Mouse (Mus musculus): ENCODE data around the gene Srrt.

Gene Srrt

DNA sequence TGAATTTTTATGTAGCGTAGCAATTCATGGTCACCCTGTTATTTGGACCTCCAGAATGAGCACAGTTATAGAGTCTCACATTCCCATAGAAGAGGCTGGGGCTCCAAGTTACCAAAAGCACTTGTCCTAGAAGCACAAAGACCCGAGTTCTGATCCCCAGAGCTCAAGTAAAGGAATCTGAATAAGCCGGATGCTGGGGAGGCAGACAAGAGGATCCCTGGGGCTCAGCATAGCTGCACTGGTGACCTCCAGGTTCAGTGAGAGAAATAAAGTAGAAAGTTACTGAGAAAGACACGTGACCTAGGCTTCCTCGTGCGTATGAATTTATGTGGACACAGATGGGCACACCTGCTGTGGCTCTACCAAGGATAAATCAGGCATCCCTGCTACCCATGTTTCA, 27.6 kb upstream of the Srrt start:
- DNase-seq = no peak

GRCm38 (mm10) chr5:137334317-137334716, 26.8 kb upstream of the Srrt start:
- DNase-seq = no peak

DNA sequence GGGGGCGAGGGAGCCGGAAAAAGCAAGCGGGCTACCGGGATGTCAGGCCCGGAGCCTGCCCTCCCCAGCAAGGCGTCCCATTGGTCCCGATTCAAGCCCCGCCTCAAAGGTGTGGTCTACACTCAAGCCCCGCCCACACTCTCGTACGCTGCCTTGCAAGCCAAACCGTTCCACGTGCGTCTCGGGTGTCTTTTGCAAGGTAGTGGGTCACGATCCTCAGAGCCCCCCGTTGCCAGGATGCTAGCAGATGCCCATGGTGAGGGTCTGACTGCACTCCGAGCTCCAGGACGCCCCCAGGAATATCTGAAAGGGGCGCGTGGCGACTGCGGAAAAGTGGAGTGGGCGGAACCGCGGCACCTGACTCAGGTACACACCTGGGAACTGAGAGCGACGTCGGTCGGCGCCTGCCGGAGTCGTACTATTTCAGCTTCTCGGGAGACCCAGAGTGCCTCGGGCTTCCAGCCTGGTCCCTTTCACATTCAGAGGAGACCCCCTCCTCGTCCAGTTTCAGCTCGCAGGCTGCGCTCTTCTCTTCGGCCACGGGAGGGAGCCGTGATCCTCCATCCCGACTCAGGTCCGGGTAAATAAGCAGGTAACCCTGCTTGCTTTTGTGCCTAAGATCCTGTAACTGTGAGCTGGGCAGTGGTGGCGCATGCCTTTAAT, 26.2 kb upstream of the Srrt start, which contains the start of gene Slc12a9:
Gene Slc12a9, minus strand, starts transcription at position 86 of the 663 bp plus-strand sequence.
- DNase-seq = peak; percentile 95

DNA sequence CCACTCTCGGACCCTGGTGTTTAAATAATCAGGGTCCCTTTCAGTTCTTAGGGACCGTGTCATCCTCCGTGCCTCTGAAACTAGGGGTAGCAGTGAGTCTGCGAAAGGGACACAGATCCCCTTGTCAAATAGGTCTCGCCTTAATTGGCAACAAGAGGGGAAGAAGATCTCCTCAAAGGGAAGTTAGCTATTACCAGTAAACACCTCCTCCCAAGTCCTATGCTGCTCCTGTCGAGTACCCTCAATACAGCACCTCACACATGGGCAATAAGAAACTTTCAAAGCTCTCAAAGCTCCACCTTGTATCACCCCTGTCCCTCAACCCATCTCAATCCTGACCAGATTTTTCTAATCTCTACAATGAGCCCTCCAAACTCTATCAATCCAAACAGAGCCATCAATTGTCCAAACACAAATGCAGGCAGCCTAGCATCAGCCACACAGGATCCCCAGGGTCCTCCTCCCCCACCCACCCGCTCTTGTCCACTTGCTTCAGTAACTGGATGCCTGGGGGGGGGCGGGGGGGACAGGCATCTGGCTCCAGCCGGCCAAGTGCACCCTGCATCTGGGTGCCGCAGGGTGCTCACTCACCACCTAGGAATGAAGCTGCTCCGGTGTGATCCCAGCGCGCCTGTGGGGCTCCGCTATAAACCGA, 25.5 kb upstream of the Srrt start:
- peak; percentile 34 for DNase-seq

DNA sequence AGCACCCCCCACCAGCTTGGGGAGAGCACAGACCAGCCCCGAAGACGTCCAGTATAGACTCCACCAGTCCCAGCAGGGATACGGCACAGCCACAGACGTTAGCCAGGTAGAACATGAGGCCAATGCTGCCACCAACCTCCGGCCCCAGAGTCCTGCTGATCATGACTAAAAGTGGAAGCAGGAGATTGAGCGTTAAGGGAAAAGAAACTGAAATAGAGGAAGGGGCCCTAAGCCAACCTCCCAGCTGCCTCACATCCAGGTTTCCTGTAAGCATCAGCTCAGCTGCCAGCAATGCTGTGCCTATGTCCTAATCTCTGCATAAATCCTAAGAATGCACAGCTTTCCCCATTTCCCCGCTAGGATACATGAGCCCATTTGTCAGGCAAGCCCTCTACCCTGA, 23.4 kb upstream of the Srrt start:
- DNase-seq = no peak

DNA sequence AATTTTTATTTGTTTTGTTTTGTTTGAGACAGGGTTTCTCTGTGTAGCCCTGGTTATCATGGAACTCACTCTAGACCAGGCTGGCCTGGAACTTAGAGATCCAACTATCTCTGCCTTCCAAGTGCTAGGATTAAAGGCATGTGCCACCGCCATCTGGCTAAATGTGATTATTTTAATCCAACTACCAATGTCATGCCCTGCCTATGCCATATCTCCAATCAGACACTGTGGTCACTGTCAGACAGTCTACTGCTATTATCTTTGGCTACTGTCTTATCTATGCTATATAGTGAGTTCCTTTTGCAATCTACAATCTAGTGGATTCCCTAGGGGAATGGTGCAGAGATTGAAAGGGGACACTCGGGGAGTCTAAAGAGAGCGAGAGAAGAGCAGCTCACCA, 13.5 kb upstream of the Srrt start:
- DNase-seq = no peak

DNA sequence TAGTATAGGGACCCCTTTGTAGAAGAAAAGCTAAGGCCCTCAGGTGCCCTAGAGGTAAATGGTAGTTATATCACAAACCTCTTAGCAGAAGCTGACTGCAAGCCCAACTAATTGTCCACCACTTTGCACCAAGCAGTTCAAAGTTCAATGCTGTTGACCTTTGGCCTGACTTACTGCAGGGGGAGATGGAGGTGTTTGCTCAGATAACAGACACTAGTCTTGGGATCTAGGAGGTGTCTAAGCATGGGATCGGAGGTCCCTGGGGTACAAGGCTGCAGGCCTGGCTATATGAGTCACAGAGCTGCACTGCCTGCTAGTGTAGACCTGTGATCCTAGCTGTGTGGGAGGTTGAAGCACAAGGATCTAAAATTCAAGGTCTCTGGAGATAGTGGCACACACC, 11.1 kb upstream of the Srrt start:
- DNase-seq = no peak

DNA sequence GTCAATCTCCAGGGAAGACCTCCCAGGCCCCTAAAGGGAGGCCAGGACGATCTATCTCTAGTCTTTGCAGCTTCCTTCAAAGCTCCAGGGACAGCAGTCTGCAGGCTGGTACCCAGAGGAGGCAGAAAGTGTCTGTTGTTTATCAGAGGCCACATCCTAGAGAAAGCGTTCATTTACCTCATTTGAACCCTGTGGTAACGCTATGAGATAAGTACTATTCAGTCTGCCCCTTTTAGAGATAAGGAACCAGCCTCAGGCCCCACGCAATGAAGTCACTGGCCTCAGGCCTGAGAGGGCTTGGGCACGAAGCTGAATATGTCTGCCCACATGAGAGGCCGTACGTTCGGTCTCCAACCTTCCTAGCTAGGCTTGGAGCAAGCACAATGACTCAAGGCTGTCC, 9.9 kb upstream of the Srrt start:
- no peak for DNase-seq

GRCm38 (mm10) chr5:137315084-137315903, 7.8 kb upstream of the Srrt start:
- peak; percentile 38 for DNase-seq

- peak; percentile 30 for DNase-seq
These were observed 7.0 kb upstream of the Srrt start, which contains the start of gene Trip6 for GRCm38 (mm10) chr5:137314193-137315083. Trip6 (minus strand) TSS chr5:137314404.

DNA sequence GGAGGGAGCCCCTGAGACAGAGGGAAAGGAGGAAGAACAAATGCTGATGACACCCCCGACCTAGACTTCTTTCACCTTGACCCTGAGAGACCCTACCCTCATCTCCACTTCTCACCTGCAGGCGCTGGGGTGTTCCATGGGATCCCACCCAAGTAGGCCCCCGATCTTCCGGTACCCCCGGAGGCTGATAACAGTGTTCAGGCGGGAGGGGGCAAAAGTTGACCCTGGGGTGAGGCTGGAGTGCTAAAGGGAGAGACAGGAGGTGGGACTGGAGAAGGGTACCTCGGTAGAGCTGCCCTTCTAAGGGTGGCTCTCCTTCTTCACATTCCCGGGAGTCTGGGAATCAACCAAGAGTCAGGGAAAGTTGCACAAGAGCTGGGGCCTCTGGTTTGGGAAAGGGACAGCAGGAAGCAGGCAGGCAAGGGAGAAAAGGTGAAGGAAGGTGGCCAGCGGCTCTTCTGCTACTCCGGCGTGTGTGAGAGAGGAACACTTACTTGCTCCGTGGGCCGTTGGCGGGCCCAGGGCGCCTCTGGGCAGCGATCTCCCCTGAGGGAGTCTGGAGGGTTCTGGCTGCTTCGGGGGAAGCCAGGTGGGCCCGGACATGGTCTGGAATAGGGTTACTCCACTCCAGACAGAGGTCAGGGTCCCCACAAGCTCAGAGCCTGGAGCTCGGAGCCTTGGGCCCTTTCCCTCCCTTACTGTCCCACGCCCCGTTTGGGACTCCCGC, 6.2 kb upstream of the Srrt start:
- no peak for DNase-seq

GRCm38 (mm10) chr5:137308356-137308755, 882 bp upstream of the Srrt start:
- DNase-seq = peak; percentile 22

GRCm38 (mm10) chr5:137306439-137307005, 952 bp downstream of the Srrt start:
- no peak for DNase-seq

- no peak for DNase-seq
These were observed 1.7 kb downstream of the Srrt start for GRCm38 (mm10) chr5:137305822-137306221.

- DNase-seq = no peak
These were observed 2.7 kb downstream of the Srrt start for GRCm38 (mm10) chr5:137304816-137305215.

DNA sequence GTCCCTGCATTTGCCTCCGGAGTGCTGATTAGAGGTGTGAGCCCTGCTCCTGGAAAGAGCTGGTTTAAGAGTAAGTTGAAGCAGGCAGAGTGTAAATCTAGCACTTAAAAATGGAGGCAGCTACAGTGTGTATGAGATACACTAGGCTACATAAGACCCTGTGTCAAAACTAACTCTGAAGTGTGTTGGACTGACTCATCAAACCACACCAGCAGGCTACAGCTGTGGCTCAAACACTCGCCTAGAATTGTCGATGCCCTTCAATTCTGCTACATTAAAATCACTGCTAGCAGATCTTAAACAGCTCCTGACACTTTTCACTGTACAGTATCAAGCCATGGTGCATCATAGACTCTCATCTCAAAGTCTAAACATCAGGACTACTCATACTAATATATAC, 3.3 kb downstream of the Srrt start:
- DNase-seq = no peak

- DNase-seq = no peak
These were observed 3.9 kb downstream of the Srrt start for GRCm38 (mm10) chr5:137303609-137304008.

- DNase-seq = peak; percentile 44
These were observed 6.2 kb downstream of the Srrt start for GRCm38 (mm10) chr5:137301253-137301652.

- DNase-seq = no peak
These were observed 8.2 kb downstream of the Srrt start for GRCm38 (mm10) chr5:137299240-137299639.

GRCm38 (mm10) chr5:137297126-137297525, 10.3 kb downstream of the Srrt start:
- peak; percentile 50 for DNase-seq

DNA sequence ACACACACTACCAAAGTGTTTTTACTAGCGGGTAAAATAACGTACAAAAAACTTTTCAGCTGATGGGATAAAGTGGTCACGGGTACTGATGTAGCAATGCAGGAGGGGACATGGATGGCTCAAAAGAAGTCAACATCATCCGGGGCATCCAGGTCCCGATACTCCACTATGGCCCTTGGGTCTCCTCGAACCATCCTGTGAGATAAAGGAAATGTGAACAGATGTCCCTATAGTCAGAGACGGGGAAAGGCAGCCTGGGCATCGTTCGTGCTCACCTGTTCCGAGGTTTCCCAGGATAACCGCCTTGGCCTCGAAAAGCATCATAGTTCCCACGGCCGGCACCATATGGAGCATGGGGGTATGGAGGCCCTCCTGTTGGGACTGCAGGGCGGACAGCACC, 11.8 kb downstream of the Srrt start:
- no peak for DNase-seq

DNA sequence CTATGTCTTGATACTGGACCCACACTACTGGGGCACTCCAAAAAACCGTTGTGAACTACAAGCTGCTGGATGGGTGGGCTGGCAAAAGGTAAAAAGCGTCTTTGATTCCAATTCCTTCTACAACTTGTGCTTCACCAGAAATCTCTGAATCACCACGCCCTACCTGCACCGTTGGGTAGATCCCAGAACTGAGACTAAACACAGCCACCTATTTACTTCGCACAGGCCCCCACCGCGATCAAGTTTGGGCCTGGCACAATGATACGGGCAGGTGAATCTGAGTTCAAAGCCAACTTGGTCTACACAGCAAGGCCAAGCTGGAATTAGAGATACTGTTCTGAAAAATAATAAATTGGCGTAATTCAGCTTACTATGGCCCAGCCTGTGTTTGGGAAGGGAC, 12.2 kb downstream of the Srrt start:
- no peak for DNase-seq

All from cerebellum, adult 9-11 months (tissue).